Mouse (Mus musculus) CD4-positive naive resting alpha-beta T cell, adult 76 days (primary cell): ENCODE data around the gene Ipo5. TPM values are rescaled to one million over a fixed set of nuclear protein-coding genes. Genes with fewer than 3 reads are reported as not detected.

Experiments used
- total RNA-seq: library from RNA; stranded (reverse); gene quantifications from one replicate; pipeline ENCODE4 v1.2.4, GENCODE M21; 2023

Ipo5 gene
- 56.8 TPM for total RNA-seq

GRCm38 (mm10) chr14:120910733-120911324, at the start of gene Ipo5:
Ipo5 (plus strand) TSS chr14:120911224.

Other genes starting within 250 kb of the Ipo5 start
- gene Farp1, start 124.0 kb downstream of the Ipo5 start, total RNA-seq: 6.6 TPM